Mouse (Mus musculus): ENCODE data around the gene A630073D07Rik.

- no peak for TF ChIP-seq CTCF (IDR thresholded peaks at IDR 0.05)
- TF ChIP-seq POLR2A (IDR thresholded peaks at IDR 0.05; ENCODE audit: insufficient read depth, low read depth, low read length) = no peak
Measured at GRCm38 (mm10) chr6:132700907-132701306, 49.6 kb upstream of the A630073D07Rik start, which contains the start of gene Tas2r121.

Measured in heart, adult 2 months (tissue).